Mouse (Mus musculus) bone marrow, adult 2 months (tissue): ENCODE measurements around the gene 4931440F15Rik. TPM values are rescaled to one million over a fixed set of nuclear protein-coding genes. Genes with fewer than 3 reads are reported as not detected.

Experiments
- H3K27ac ChIP-seq: fragments of 200-500 bp; 2 replicates; pipeline ENCODE4 v1.5.1; 2012; ENCODE audit warnings: low read depth, mild to moderate bottlenecking, control low read depth, inconsistent platforms, low read length; ENCODE audit not compliant: control insufficient read depth, poor library complexity, insufficient read depth
- H3K4me1 ChIP-seq: fragments of 200-500 bp; 2 replicates; pipeline ENCODE4 v1.6.1; 2011; ENCODE audit warnings: low read length; ENCODE audit not compliant: control insufficient read depth, insufficient read depth
- H3K4me3 ChIP-seq: fragments of 200-500 bp; replicated peaks from 2 replicates; pipeline ENCODE3; 2011; ENCODE audit warnings: mild to moderate bottlenecking, low read depth, low read length, control low read depth; ENCODE audit not compliant: control insufficient read depth
- CTCF ChIP-seq: fragments of 200-500 bp; IDR thresholded peaks from 2 replicates; pipeline ENCODE4 v1.5.1; 2011; ENCODE audit warnings: low read length, control low read depth; ENCODE audit not compliant: control insufficient read depth, insufficient read depth
- POLR2A ChIP-seq: fragments of 200-500 bp; IDR thresholded peaks from 2 replicates; pipeline ENCODE4 v1.6.1; 2011; ENCODE audit warnings: low read depth, mild to moderate bottlenecking, control low read depth, low read length, borderline replicate concordance; ENCODE audit not compliant: control insufficient read depth
- WGBS: fragments of 180-500 bp; shearing (Covaris S2); methylation state at CpG from one replicate; pipeline ENCODE4 v1.1.7; 2018; 5-methylcytosine and 5-hydroxymethylcytosine counted together
- polyA plus RNA-seq: library from polyadenylated mRNA; stranded (reverse); fragments of >200 nt; gene quantifications from 2 replicates; pipeline ENCODE4 v1.2.4, GENCODE M21; 2011; ENCODE audit warnings: low replicate concordance; ENCODE audit not compliant: missing spikeins, insufficient read depth, insufficient read length

Gene 4931440F15Rik
- polyA plus RNA-seq, 1 experiment: not detected

DNA sequence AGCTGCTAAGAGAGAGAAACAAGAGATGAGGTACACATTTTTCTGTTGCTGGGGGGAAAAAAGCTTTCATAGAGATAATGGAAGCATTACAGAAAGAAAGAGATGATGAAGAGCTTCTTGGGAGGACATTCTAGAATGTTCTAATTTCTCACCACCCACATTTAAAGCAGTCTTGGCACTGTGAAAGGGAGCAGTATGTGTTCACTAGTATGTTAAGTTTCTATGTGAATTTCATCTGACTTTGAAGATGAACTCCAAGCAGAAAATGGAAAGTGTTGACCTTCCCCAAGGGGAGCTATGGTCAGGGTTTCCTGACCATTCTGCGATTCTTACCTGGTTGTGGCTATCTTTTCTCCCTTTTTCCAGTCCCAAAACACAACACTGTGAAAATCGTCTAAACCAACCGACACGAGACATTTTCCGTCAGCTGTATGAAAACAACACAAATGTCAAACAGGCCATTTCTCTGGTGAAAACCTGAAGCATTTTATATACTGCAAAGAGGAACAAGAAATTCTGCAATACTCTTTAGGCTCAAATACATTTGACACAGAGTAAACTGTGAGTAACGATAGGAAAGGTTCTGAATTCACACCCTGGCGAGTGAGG is 16.4 kb downstream of the 4931440F15Rik start:
- 68% methylated on average over 7 of the region's 7 CpGs for WGBS
- TF ChIP-seq CTCF (no peak), POLR2A (no peak)
- no peak overlapping the region for H3K27ac ChIP-seq

DNA sequence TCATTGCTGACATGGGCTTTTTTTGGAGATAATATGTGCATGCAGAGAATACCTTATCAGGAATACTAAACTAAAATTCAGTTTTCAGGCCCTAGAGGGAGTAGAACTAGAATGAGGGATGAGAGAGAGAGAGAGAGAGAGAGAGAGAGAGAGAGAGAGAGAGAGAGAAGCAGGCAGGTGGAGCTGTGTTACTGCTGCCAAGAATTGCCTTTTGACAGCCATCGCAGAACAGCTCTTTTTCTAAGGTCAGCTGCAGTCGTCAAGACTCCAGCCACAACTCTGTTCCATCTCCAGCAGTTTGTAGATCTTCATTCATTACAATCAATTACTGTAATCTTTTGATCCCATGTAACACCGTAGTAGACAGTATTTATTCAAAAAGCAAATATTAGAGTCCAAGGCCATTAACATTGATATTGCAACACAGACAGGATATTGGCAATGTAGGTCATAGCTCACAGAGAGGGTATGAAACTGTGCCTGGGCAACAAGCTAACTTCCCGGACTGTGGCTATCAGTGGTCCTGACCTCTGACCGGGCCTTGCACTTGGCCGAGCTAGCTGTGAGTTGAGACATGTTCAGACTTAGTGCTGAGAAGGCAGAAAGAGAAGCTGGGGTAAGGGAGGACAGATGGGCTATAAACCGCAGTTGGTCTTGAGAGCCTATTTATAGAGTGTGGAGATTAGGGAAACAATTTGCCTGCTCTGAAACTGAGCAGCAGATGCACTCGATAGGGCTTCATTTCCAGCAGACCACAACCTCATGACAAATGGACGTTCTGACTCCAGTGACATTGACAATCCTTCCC is 17.1 kb downstream of the 4931440F15Rik start:
- TF ChIP-seq CTCF (no peak), POLR2A (no peak)
- peaks cover 3% of the 10 kb centered on the region; the same call in 1 of the 2 replicates for H3K4me1 ChIP-seq
- no peak overlapping the region for H3K27ac ChIP-seq
- WGBS: 36% methylated on average over 9 of the region's 9 CpGs
- no peak overlapping the region for H3K4me3 ChIP-seq

More for the DNA sequence above, 16.4 kb downstream of the 4931440F15Rik start:
- H3K4me1 ChIP-seq: peaks cover 3% of the 10 kb centered on the region; the same call in 1 of the 2 replicates
- H3K4me3 ChIP-seq: no peak overlapping the region

DNA sequence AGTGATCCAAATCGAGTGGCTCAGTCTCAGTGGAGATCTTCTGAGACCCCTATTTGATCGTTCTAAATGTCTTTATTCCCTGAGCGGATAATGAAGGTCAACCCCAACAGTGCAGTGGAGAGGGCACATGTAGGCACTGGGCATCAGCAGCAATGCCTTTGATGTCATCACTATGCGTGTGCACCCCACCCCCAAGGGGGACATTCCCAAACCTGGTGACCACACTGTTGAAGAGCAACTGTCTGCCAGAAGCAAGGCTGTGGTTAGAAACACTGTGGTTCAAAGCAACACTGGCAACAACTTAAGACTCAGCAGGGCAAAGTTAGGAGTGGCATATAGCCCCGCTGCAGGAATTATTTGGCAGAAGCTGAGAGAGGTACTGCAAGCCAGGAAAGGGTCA is 18.1 kb downstream of the 4931440F15Rik start:
- 79% methylated on average over 5 of the region's 5 CpGs for WGBS
- Histone ChIP-seq H3K27ac (no peak overlapping the region), H3K4me3 (no peak overlapping the region), H3K4me1 (peaks cover 3% of the 10 kb centered on the region; the same call in 1 of the 2 replicates)
- TF ChIP-seq POLR2A: no peak
- TF ChIP-seq CTCF: no peak

DNA sequence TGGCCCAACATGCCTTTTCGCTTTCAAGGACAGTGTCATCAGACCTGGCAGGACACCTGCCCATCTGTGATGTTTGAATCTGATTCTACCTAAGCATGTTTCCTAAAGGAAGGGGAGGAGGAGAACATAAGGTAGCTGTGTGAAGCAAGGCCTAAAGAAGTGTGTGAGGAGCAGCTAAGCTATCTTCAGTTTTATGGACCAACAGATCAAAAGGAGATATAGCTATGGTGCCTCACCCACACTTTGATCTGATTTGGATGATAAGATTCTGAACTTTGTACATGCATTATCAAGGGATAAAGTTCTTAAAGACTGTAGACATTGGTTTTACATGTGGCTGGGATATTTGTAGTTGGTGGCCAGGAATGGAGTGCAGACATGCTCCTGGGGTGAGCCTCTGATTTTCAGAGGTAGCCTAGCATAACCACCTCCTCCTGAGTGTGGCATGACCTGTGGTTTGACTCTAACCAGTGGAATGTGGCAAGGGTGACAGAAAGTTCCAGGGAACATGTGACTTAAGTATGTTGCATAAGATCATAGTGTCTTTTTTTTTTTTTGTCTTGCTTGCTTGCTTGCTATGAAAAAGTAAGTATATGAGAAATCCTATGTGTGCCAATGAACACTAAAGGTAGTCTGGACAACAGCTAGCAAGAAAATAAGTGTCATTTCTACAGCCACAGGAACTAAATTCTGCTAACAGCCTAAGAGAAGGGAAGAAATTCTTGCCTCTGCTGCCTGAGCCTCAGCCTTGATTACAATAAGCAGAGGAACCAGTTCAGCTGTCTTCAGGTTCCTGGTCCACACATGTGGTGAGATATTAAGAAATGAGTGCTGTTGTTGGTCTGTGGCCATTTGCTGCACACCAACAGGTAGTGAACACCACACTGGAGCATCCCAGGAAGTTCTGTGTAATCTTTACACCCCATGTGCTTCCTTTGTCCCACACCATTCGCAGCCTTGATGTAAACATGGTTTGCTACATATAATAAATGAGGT is 23.7 kb downstream of the 4931440F15Rik start:
- TF ChIP-seq POLR2A: no peak
- no peak for TF ChIP-seq CTCF
- H3K27ac ChIP-seq: no peak overlapping the region
- no peaks in the 10 kb centered on the region; the same call in 1 of the 2 replicates for H3K4me1 ChIP-seq
- no peak overlapping the region for H3K4me3 ChIP-seq
- 57% methylated on average over 2 of the region's 2 CpGs for WGBS

DNA sequence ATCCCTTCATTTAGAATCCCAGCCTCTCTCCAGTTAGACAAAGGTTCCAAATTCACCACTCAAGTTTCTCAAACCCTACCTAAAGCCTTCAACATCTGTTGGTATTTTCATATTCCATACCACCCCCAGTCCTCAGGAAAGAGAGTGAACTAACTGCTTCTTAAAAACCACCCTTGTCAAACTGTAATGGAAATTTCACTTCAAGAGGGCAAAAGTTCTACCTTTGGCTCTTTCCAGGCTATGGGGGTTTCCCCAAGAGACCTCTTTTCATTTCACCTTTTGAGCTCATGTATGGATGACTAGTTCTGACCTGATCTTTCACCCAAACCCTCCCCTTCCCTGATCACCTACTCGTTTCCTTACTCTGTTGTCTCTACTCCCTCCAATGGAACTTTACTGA is 25.6 kb downstream of the 4931440F15Rik start:
- 75% methylated on average over 1 of the region's 1 CpGs for WGBS
- Histone ChIP-seq H3K27ac (no peak overlapping the region), H3K4me3 (no peak overlapping the region), H3K4me1 (no peaks in the 10 kb centered on the region; the same call in 1 of the 2 replicates)
- TF ChIP-seq CTCF: no peak
- no peak for TF ChIP-seq POLR2A

DNA sequence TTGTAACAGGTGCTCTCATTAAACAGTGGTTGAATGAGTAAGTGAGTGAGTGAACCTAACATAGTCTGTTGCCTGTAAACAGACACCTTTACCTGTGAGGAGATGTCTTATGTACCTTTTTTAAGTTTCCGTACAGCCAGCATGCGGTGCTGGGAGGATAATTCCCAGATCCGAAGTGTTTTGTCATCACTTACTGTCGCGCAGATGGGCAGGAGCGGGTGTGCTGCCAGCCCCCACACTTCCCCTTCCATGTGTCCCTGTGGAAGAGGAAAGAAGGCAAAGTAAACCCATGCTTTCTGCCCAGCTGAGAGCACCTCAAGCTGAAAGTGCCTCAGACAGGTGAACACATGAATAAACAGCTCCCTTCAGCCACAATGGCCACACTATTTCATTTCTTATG is 30.4 kb downstream of the 4931440F15Rik start:
- TF ChIP-seq POLR2A (no peak), CTCF (no peak)
- 87% methylated on average over 6 of the region's 6 CpGs for WGBS
- no peak overlapping the region for H3K4me3 ChIP-seq
- H3K27ac ChIP-seq: no peak overlapping the region
- H3K4me1 ChIP-seq: no peaks in the 10 kb centered on the region

DNA sequence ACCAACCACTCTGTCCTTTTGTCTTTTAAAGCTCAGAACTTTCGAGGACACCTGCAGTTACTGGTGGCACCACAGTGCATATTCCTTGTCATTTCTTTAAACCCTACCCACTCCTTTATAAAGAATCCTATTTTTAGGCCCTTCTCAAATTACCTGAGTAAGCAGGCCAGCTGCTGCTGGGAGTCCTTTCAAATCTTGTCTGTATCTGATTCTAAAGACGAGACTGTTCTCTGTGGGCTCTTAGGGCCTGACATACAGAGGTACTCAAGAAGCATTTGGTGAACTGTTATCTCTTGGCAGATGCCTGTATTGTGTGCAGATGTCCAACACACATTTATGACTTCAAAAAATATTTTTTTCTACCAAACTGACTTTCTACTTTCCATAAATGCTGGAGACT is 31.0 kb downstream of the 4931440F15Rik start:
- Histone ChIP-seq H3K4me3 (no peak overlapping the region), H3K4me1 (no peaks in the 10 kb centered on the region), H3K27ac (no peak overlapping the region)
- TF ChIP-seq CTCF: no peak
- TF ChIP-seq POLR2A: no peak
- WGBS: 64% methylated on average over 2 of the region's 2 CpGs

DNA sequence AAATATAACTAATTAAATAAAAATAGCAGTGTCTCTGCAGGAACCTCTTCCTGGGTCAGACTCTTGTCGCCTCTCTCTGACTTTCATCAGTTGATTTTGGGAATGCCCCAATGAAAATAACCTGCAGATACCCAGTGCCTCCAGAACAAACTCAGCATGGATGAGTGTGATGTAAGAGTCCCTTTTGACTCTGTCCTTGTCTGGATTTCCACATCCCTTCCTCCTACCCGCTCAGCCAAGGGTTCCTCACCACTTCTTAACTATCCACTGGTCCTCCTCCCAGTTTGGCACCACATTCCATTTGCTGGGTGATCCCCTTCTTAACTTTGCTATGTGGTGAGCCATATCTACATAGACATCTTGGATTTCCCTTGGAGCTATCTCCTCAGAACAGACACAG is 34.7 kb downstream of the 4931440F15Rik start:
- Histone ChIP-seq H3K27ac (no peak overlapping the region), H3K4me1 (no peaks in the 10 kb centered on the region; the same call in 1 of the 2 replicates), H3K4me3 (no peak overlapping the region)
- WGBS: 71% methylated on average over 2 of the region's 2 CpGs
- TF ChIP-seq CTCF (no peak), POLR2A (no peak)
